Mouse (Mus musculus) splenic B cell, adult 2 months (primary cell): Measurements from ENCODE around the gene Speer3.
"Not testable (repeated sequence)": the region's sequence is repeated elsewhere in the genome, so short reads cannot be mapped to it uniquely, and the experiment has no call there.

Source experiments
- DNase-seq: peaks from one replicate; pipeline ENCODE4 v3.0.0-alpha.2; 2011; ENCODE audit warnings: low read depth, low spot score
- H3K27me3 ChIP-seq: 2 replicates; pipeline ENCODE4 v1.6.1; 2012; ENCODE audit warnings: mild to moderate bottlenecking, low read length, moderate library complexity, mixed read lengths; ENCODE audit not compliant: control insufficient read depth, poor library complexity, insufficient read depth, severe bottlenecking
- H3K36me3 ChIP-seq: 2 replicates; pipeline ENCODE4 v1.6.1; 2012; ENCODE audit warnings: mild to moderate bottlenecking, low read length, moderate library complexity, mixed read lengths; ENCODE audit not compliant: control insufficient read depth, poor library complexity, insufficient read depth, severe bottlenecking

Gene Speer3

GRCm38 (mm10) chr5:13791319-13791718 lies at the start of gene Speer3:
Gene Speer3 (plus strand): TSS chr5:13791619.
- no peaks in the 10 kb centered on the region for H3K36me3 ChIP-seq
- no peak for DNase-seq
- H3K27me3 ChIP-seq, result no peaks in the 10 kb centered on the region

GRCm38 (mm10) chr5:13810496-13810895 lies 19.1 kb downstream of the Speer3 start:
- H3K36me3 ChIP-seq, H3K27me3 ChIP-seq, DNase-seq: not testable (repeated sequence)

- H3K36me3 ChIP-seq, result no peaks in the 10 kb centered on the region
- no peak for DNase-seq
- H3K27me3 ChIP-seq, result no peaks in the 10 kb centered on the region
Observed at GRCm38 (mm10) chr5:13825108-13825507, 33.7 kb downstream of the Speer3 start.

GRCm38 (mm10) chr5:13826708-13827107 lies 35.3 kb downstream of the Speer3 start:
- no peak for DNase-seq
- H3K27me3 ChIP-seq, result no peaks in the 10 kb centered on the region
- no peaks in the 10 kb centered on the region for H3K36me3 ChIP-seq

- Histone ChIP-seq H3K27me3 (no peaks in the 10 kb centered on the region), H3K36me3 (no peaks in the 10 kb centered on the region)
- DNase-seq, result no peak
Observed at GRCm38 (mm10) chr5:13844317-13844716, 52.9 kb downstream of the Speer3 start.
